Mouse (Mus musculus) E14TG2a.4 (cell line): ENCODE data around the gene Dgka.
A peak's percentile ranks its signal among the peaks of the same experiment; 100 is the strongest.

Experiments
- H3K27me3 ChIP-seq: 2 replicates; pipeline ENCODE4 v1.6.1; 2014; ENCODE audit warnings: low read length, control low read depth; ENCODE audit not compliant: insufficient read depth
- H3K36me3 ChIP-seq: 2 replicates; pipeline ENCODE4 v1.6.1; 2014; ENCODE audit warnings: low read length, control low read depth; ENCODE audit not compliant: insufficient read depth
- H3K4me1 ChIP-seq: replicated peaks from 2 replicates; pipeline ENCODE4 v1.6.1; 2014; ENCODE audit warnings: low read depth, low read length, control low read depth
- H3K4me3 ChIP-seq: replicated peaks from 2 replicates; pipeline ENCODE4 v1.5.1; 2014; ENCODE audit warnings: mild to moderate bottlenecking, low read length
- H3K9me3 ChIP-seq: 2 replicates; pipeline ENCODE4 v1.6.1; 2014; ENCODE audit warnings: low read length, control low read depth
- CTCF ChIP-seq: conservative IDR thresholded peaks from 2 replicates; pipeline ENCODE4 v1.5.1; 2014; ENCODE audit warnings: low read length
- NANOG ChIP-seq: IDR thresholded peaks from 2 replicates; pipeline ENCODE4 v1.6.1; 2014; ENCODE audit warnings: borderline replicate concordance, low read length, mixed read lengths
- POU5F1 ChIP-seq: IDR thresholded peaks from 2 replicates; pipeline ENCODE4 v1.6.1; 2014; ENCODE audit warnings: low read length, borderline replicate concordance

Gene Dgka

GRCm38 (mm10) chr10:128705317-128705693 is 39.4 kb downstream of the Dgka start:
- H3K27me3 ChIP-seq: no peaks in the 10 kb centered on the region
- H3K4me1 ChIP-seq: peaks cover 66% of the 10 kb centered on the region
- no peak for TF ChIP-seq POU5F1
- no peaks in the 10 kb centered on the region for H3K9me3 ChIP-seq
- peaks cover 35% of the 10 kb centered on the region for H3K36me3 ChIP-seq
- H3K4me3 ChIP-seq: peak overlapping the region; percentile 98

- H3K4me1 ChIP-seq: peaks cover 71% of the 10 kb centered on the region
- no peaks in the 10 kb centered on the region for H3K9me3 ChIP-seq
- peak within 1 kb of the TSS; percentile 98 for H3K4me3 ChIP-seq
- H3K36me3 ChIP-seq: peaks cover 41% of the 10 kb centered on the region
- no peaks in the 10 kb centered on the region for H3K27me3 ChIP-seq
- TF ChIP-seq POU5F1 (no peak), CTCF (no peak), NANOG (no peak)
These were observed 40.0 kb downstream of the Dgka start, which contains the start of gene Cdk2 for GRCm38 (mm10) chr10:128704491-128705316. Gene Cdk2, minus strand, starts transcription at chr10:128705031.

GRCm38 (mm10) chr10:128703895-128704294 is 40.8 kb downstream of the Dgka start, which contains the start of gene Pmel:
Gene Pmel, plus strand, starts transcription at chr10:128704195.
- peaks cover 49% of the 10 kb centered on the region for H3K36me3 ChIP-seq
- peak within 1 kb of the TSS; percentile 98 for H3K4me3 ChIP-seq
- TF ChIP-seq POU5F1 (no peak), CTCF (no peak), NANOG (no peak)
- H3K27me3 ChIP-seq: no peaks in the 10 kb centered on the region
- H3K9me3 ChIP-seq: no peaks in the 10 kb centered on the region
- H3K4me1 ChIP-seq: peaks cover 71% of the 10 kb centered on the region

GRCm38 (mm10) chr10:128702328-128703007 is 42.2 kb downstream of the Dgka start:
- no peaks in the 10 kb centered on the region for H3K27me3 ChIP-seq
- TF ChIP-seq POU5F1 (no peak), CTCF (no peak), NANOG (no peak)

GRCm38 (mm10) chr10:128700712-128701111 is 43.9 kb downstream of the Dgka start:
- H3K27me3 ChIP-seq: no peaks in the 10 kb centered on the region
- H3K4me1 ChIP-seq: peaks cover 77% of the 10 kb centered on the region
- no peak for TF ChIP-seq CTCF
- TF ChIP-seq NANOG: no peak
- TF ChIP-seq POU5F1: no peak
- peaks cover 64% of the 10 kb centered on the region for H3K36me3 ChIP-seq
- no peaks in the 10 kb centered on the region for H3K9me3 ChIP-seq
- no peak overlapping the region for H3K4me3 ChIP-seq

More at GRCm38 (mm10) chr10:128702328-128703007, 42.2 kb downstream of the Dgka start:
- Histone ChIP-seq H3K4me1 (peaks cover 80% of the 10 kb centered on the region), H3K9me3 (no peaks in the 10 kb centered on the region), H3K36me3 (peaks cover 61% of the 10 kb centered on the region), H3K4me3 (peak overlapping the region; percentile 18; the same call in 1 of the 2 replicates)

- H3K4me1 ChIP-seq: peaks cover 79% of the 10 kb centered on the region
- no peaks in the 10 kb centered on the region for H3K9me3 ChIP-seq
- no peak overlapping the region for H3K4me3 ChIP-seq
- H3K36me3 ChIP-seq: peaks cover 64% of the 10 kb centered on the region
- TF ChIP-seq NANOG: no peak
- TF ChIP-seq POU5F1: no peak
- no peak for TF ChIP-seq CTCF
- no peaks in the 10 kb centered on the region for H3K27me3 ChIP-seq
These were observed 45.0 kb downstream of the Dgka start for GRCm38 (mm10) chr10:128699611-128700010.

GRCm38 (mm10) chr10:128699006-128699405 is 45.6 kb downstream of the Dgka start:
- peaks cover 68% of the 10 kb centered on the region for H3K36me3 ChIP-seq
- TF ChIP-seq NANOG (no peak), POU5F1 (no peak), CTCF (no peak)
- H3K9me3 ChIP-seq: no peaks in the 10 kb centered on the region
- H3K4me1 ChIP-seq: peaks cover 81% of the 10 kb centered on the region
- no peak overlapping the region for H3K4me3 ChIP-seq
- H3K27me3 ChIP-seq: no peaks in the 10 kb centered on the region

- peaks cover 57% of the 10 kb centered on the region for H3K36me3 ChIP-seq
- no peaks in the 10 kb centered on the region for H3K9me3 ChIP-seq
- peak overlapping the region; percentile 64 for H3K4me3 ChIP-seq
- H3K27me3 ChIP-seq: no peaks in the 10 kb centered on the region
- peaks cover 81% of the 10 kb centered on the region for H3K4me1 ChIP-seq
- TF ChIP-seq CTCF (peak; percentile 10; the same call in 1 of the 2 replicates), NANOG (no peak), POU5F1 (no peak)
These were observed 47.5 kb downstream of the Dgka start for GRCm38 (mm10) chr10:128697072-128697725.
